Mouse (Mus musculus): ENCODE data around the gene Tbc1d2.
"Not testable (repeated sequence)": the region's sequence is repeated elsewhere in the genome, so short reads cannot be mapped to it uniquely, and the experiment has no call there.

DNA sequence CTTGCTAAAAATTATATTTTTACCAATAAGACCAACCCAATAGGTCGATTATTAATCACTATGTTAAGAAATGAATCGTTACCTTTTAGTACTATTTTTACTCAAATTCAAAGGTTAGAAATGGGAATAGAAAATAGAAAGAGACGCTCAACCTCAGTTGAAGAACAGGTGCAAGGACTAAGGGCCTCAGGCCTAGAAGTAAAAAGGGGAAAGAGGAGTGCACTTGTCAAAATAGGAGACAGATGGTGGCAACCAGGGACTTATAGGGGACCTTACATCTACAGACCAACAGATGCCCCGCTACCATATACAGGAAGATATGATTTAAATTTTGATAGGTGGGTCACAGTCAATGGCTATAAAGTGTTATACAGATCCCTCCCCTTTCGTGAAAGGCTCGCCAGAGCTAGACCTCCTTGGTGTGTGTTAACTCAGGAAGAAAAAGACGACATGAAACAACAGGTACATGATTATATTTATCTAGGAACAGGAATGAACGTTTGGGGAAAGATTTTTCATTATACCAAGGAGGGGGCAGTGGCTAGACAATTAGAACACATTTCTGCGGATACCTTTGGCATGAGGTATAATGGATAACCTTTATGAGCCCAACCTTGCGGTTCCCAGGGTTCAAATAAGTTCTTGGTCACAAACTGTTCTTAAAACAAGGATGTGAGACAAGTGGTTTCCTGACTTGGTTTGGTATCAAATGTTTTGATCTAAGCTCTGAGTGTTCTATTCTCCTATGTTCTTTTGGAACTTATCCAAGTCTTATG, 74.3 kb downstream of the Tbc1d2 start:
- TF ChIP-seq CTCF, EP300 (IDR thresholded peaks at IDR 0.05; ENCODE audit: low read depth): not testable (repeated sequence)
